Mouse (Mus musculus) cerebellum, postnatal 10 days (tissue): ENCODE data around the gene 1700029P11Rik.

Experiments
- DNase-seq, 2 experiments: peaks; one replicate each; pipeline ENCODE4 v3.0.0; 2021; ENCODE audit warnings: mixed read lengths in 2 of 2

The 1700029P11Rik gene

GRCm38 (mm10) chr15:81980321-81980720 lies at the start of gene 1700029P11Rik:
TSS of gene 1700029P11Rik (plus strand) at chr15:81980540.
- DNase-seq: no peak

DNA sequence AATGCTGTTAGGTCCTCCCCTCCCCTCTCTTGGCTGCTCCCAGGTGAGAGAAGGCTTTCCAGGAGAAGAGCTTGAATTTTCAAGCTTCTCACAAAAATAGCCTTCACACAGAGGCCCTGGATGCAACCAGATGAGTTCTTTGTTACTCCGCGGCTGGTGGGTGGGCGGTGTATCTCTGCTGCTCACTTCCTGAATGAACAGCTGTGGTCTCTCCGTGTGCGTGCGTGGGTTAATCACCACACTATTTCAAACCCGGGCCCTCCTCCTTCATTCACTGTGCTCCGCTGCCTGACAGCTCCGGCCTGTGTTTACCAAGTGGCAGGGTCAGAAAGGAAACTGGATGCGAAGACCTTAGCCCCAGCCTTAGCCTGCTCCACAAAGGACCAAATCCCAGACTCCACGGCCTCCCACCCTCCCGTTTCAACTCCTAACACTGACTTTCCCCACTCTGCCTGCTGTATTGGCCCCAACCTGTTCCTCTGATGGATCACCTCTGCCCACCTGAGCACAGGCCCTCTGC lies 47.3 kb upstream of the 1700029P11Rik start:
- DNase-seq: no peak

GRCm38 (mm10) chr15:81933986-81934385 lies 46.4 kb upstream of the 1700029P11Rik start:
- no peak for DNase-seq

DNA sequence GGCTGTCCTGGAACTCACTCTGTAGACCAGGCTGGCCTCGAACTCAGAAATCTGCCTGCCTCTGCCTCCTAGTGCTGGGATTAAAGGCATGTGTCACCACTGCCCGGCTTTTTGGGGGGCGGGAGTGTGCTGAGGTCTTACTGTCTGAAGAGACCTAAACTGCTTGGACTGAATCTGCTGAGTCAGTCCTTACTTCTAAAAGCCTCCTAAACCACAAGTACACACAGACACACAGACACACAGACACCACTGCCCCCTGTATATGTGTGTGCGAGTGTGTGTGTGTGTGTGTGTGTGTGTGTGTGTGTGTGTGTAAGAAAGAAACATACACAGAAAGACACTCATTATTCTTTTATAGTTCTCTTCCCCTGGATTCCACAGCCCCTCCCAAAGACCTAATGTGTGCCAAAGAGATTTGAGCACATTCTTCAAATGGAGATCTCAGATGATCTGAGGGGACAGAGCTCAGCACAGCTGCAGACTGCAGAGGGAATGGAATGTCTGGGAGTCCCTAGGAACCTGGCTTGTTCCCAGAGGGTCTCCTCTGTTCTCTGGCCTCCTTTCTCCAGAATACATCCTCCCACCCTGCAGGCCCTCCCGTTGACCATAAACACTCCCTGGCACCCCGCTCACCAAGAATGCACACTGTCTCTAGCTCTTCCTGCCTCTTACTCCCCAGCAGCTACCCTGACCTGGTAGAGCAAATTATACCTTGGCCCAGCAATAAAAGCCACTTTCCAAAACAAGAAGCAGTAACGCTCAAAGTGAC lies 44.3 kb upstream of the 1700029P11Rik start:
- no peak for DNase-seq

DNA sequence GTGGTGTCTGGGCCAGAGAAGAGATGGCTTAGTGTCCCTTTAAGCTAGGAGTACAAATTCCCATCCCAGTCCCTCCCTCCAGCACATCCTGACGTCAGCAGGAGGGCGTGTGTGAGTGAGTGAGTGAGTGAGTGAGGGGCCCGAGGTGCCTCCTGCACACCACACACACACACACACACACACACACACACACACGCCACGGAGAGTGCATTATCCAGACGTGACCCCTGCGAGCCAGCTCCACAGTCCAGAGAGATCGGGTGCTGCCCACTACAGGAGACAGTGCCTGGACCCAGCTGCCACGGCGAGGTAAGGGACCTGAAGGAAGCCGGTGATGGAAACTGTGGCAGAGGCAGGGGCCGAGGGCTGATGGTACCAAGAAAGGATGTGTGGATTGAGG lies 43.7 kb upstream of the 1700029P11Rik start, which contains the start of gene Csdc2:
Csdc2 (plus strand) TSS at position 81 of the 400 bp plus-strand sequence.
- DNase-seq: peak; percentile 82

- DNase-seq: peak; percentile 73 to 81
Observed at GRCm38 (mm10) chr15:81937098-81937972, 43.0 kb upstream of the 1700029P11Rik start.

DNA sequence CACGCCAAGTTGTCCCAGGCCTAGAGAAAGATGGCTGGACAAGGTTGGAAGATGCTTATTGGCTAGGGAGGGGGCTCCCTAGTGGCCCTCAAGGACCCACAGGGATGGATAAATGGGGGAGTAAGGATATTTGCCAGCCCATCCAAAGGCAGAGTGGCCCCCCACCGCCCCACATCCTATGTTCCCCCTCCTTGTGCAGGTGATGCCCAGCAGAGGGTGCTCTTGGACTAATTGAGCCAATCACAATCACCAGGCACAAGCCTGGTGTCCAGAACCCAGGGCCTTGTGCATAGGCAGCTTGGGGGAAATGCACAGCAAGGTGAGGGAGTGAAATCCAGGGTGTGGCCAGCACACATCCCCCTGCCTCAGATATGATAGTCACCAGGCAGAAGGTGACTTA lies 42.1 kb upstream of the 1700029P11Rik start:
- DNase-seq: peak; percentile 83 to 85

DNA sequence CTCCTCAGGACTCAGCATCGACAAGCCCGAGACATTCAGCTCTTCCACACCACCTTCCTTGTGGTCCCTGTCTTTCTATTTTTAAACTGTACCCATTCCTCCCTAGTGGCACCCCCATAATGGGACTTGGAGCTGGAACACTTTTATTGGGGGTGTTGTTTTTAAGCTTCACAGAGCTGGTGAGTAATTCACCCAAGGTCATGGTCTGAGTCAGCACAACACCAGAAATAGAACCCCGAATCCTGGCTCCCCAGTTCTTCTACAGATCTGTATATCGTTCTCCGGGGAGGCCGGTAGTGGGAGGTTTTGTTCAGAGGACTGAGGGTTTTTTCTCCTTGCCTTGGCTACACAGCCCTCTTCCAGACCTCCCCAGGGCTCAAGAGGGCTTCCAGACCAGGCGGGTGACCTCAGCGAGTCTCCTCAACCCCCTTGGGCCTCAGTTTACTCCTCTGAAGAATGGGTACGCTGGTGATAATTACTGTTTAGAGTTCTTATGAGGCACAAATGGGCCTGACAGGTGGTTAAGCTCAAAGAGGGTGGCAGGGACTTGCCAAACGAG lies 41.1 kb upstream of the 1700029P11Rik start:
- no peak for DNase-seq

DNA sequence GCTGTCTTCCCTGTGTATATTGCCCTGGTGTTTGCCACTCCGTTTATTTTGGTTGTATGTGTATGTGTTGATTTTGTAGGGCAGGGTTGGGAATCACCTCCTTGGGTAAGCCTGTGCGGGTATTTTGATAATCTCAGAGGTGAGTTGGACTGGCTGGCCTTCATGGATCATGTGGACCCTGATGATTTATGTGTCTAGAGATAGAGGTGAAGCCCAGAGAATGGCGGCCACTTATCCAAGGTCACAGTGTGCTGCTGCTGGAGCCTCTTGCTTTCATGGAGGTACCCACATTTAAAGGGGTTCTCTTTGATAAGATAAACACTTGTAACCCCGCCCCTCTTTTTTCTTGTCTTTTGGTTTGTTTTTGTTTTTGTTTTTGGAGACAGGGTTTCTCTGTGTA lies 40.6 kb upstream of the 1700029P11Rik start:
- no peak for DNase-seq

- no peak for DNase-seq
Observed at GRCm38 (mm10) chr15:81940219-81940618, 40.1 kb upstream of the 1700029P11Rik start.

GRCm38 (mm10) chr15:81941010-81941409 lies 39.3 kb upstream of the 1700029P11Rik start:
- no peak for DNase-seq

DNA sequence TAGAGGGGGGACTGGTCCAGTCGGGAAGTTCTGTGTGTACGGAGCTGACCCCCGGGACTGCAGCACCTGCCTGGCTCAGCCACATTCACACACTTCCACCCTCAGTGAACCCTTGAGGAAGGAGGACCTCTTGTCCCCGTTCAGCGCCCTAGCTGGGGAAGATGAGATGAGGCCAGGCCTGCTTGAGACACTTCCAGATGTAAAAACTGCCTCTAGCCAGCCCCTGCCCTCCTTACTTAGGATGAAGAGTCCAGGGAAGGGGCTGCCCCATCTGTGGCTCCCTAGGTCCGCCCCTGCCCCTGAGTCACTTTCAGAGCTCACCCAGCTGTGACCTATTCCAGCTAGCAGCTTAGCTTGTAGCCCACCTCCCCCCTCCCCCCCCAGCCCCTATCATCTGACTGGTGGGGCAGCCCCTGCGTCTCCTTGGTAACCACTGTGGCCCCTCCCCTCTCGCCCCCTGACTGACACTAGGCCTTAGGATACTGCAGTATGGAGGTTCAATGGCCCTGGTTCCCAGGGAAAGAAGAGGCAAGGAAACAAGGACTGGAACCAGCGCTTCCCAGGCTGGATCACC lies 37.1 kb upstream of the 1700029P11Rik start:
- no peak for DNase-seq

DNA sequence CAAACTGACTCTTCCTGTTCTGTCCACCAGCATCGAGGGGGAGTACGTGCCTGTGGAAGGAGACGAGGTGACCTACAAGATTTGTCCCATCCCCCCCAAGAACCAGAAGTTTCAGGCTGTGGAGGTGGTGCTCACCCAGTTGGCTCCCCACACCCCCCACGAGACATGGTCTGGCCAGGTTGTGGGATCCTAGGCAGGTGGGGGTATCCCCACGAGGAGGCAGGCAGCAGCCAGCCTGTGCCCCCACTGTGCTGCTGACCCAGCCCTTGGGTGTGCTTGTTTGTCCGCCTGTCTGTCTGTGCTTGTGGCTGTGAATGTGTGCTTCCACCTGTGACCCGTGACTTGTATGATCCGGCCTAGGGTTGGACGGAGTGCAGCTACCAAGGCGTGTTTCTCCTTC lies 31.3 kb upstream of the 1700029P11Rik start:
- DNase-seq: no peak

DNA sequence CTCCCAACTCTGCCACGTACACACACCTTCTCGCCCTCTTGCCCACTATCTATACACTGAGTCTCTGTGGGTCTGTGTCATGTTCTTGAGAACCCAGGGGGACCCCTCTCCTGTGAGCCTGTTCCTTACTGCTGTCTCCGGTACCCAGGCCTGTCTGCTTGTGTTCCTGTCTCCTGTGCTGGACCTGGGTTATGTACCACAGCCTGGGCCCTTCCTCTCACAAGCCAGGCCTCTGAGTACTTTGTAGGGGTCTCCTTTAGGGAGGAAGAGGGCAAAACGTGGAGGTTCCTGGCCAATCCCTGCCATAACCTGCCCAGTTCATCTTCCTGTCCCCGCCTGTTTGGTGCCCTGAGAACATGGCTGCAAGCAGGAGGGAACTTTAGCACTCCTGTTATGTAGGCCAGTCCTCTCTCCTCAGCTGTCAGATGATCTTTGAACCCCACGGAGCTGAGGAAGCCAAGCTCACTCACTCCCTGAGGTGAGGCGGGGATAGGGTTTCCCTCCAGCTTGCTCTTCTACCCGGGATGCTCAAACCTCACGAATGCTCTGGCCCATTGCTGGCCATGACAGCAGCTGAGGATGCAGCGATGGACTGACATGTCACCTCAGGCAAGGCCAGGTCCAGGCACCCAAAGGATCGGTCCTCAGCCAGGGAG lies 30.7 kb upstream of the 1700029P11Rik start:
- DNase-seq: no peak

DNA sequence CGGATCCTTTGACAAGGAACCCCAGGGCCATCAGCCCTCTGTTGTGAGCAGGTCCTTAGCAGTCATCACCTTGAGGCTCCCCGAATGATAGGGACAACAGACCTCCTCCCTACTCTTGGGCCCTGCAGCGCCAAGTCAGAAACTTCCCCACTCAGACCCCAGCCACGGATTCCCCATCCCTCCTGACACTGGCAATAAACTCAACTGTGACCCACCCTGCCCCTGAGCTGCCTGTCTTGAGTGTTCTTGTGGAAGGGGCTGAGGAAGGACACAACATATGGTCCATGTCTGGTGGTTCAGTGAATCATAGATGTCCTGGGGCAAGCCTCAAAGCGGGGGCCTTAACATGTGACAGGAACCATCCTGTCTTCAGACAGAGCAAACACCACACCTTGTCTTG lies 29.6 kb upstream of the 1700029P11Rik start:
- no peak for DNase-seq

DNA sequence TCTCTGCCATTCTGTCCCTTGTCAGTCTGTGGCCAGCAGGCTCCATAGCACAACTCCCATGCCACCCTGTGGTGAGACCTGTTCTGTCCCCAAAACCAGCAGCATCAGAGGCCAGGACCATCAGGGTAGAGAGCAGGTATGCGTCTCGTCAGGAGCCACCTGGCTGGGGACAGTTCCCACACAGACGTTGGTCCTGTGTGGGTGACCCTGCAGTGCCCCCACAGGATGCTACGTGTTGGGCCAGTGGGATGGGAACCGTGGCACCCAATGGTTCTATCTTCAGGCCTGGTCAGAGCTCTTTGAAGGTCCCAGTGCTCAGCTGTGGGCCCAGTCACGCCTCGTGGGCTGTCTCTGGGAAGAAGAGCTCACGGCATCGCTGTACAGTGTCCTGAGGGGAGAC lies 29.2 kb upstream of the 1700029P11Rik start:
- DNase-seq: no peak

DNA sequence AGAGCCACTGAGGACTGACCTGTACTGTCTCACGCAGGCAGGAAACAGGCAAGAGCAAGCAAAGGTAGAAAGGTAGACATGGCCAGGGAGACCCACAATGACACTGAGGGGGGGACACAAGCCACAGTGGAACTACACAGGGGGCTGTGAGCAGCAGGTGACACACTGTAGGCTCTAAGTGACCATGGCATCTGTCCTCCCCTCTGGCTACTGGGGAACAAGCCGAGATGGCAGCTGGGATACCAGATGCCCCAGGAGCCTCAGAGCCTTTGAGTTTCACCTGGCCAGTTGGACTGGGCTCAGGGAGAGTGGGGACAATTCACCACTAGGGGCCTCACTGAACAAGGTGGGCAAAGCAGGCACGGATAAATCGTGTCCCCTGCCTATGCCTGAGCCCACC lies 28.0 kb upstream of the 1700029P11Rik start:
- DNase-seq: no peak

- DNase-seq: peak; percentile 66 to 75
Observed at GRCm38 (mm10) chr15:81954151-81954583, 26.2 kb upstream of the 1700029P11Rik start.

GRCm38 (mm10) chr15:81954716-81955115 lies 25.6 kb upstream of the 1700029P11Rik start:
- DNase-seq: no peak

DNA sequence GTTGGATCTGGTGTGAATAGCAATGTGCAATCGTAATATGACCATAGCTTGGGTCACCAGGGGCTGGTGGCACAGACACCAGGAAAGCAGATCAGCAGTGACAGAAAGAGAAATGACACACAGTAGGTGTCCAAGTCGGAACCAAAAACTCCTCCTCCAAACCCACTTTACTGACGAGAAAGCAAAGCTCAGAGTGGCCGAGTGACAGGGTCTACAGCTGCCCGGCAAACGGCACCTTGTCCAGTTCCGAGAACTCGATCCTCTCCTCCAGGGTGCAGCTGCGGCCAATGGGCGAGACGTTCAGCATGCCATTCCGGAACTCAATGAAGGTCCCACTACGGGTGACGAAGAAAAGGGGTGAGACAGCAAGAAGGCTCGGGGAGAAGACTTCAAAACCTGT lies 24.9 kb upstream of the 1700029P11Rik start:
- DNase-seq: no peak

DNA sequence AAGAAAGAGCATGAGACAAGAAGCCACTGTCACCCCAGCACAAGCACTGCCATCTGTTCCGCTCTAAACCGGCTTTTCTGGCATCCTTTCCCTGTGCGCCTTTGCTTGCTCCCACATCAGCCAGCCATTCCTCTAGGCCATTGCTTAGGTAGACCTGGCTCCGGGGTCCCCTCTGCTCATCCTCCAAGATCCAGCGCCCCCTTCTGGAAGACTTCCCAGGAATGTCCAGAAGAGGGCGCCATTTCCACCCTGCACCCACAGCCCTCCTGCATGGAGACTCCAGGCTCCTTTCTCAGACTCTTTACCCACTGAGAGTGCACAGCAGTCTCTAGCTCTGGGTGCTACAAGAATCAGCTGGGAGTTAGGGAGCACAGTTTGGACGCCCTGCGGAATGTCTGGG lies 23.9 kb upstream of the 1700029P11Rik start:
- peak; percentile 71 to 81 for DNase-seq

DNA sequence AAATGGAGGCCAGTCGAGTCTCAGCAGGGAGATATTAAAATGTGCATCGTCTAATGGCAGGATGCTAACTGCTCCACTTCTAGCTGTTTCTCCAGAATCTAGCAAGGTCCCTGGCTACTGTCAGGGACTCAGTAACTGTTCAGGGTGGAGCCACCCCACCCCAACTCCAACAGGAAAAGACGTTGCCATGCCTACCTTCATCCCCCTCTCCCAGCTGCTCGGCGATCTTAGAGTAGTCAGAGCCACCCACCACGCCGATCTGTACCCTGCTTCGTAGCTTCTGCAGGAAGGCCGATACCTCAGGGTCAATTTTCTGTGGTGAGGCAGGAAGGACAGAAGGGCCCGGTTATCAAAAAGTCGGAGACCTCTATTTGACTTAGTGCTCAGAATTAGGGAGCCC lies 22.7 kb upstream of the 1700029P11Rik start:
- DNase-seq: no peak
